Mouse (Mus musculus): ENCODE results near the gene Gls.

DNA sequence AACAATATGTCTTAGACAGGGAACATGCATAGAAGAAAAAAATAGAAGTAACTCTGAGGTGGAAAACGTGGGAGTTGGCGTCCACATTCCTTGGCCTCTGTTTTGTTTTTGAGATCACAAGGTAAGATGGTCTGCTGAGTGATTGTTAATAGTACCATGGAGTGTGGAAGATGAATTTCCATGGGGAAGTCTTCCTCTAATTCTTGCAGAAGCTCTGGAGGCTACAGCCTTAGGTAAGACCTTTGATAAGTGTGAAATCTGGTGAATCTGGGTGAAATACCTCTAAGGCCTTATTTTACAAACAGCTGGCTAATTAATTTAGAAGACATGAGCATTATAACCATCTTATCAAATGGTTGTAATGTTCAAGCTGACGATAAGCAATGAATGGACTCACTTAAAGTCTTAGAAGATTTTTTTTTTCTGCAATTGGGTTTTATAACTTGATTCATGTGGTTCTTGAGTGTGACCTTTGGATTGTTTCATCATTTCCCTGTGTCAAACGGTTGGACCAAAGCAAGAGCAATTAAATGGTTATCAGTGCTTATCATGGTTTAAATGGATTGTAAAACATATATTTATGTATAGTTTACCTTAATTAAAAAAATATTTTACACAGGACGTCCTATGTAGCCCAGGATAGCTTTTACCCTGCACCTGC, 39.1 kb upstream of the Gls start:
- TF ChIP-seq POLR2A (IDR thresholded peaks at IDR 0.05; ENCODE audit: insufficient read length, low read depth), result no peak
- no peak for TF ChIP-seq TCF12 (IDR thresholded peaks at IDR 0.05; ENCODE audit: insufficient read depth, poor library complexity, severe bottlenecking)
- TF ChIP-seq USF1 (IDR thresholded peaks at IDR 0.05; ENCODE audit: low read depth), result no peak
- no peak for TF ChIP-seq TCF3 (IDR thresholded peaks at IDR 0.05; ENCODE audit: insufficient read length, low read depth)
- no peak for TF ChIP-seq MAX (IDR thresholded peaks at IDR 0.05; ENCODE audit: low read depth)

Data from myocyte (in vitro differentiated cells).